Mouse (Mus musculus) gastrocnemius, postnatal 4 days (tissue): ENCODE measurements around the gene Sdf4. TPM values are rescaled to one million over a fixed set of nuclear protein-coding genes. Genes with fewer than 3 reads are reported as not detected.
A peak's percentile ranks its signal among the peaks of the same experiment; 100 is the strongest.

Source experiments
- DNase-seq, 2 experiments: peaks; one replicate each; pipeline ENCODE4 v3.0.0; 2021 to 2022; ENCODE audit warnings: low spot score in 2 of 2, mixed read lengths in 2 of 2
- total RNA-seq, 2 experiments: library from RNA; stranded (reverse); gene quantifications; 2 replicates each; pipeline ENCODE4 v1.2.3; 2021

The Sdf4 gene
- total RNA-seq, 2 experiments from 2014 or later: 116 to 117 TPM

- DNase-seq: no peak
Observed at GRCm38 (mm10) chr4:155993606-155994005, 934 bp downstream of the Sdf4 start.

GRCm38 (mm10) chr4:156004109-156004508 is 11.4 kb downstream of the Sdf4 start:
- no peak for DNase-seq

GRCm38 (mm10) chr4:156008369-156008768 is 15.7 kb downstream of the Sdf4 start:
- DNase-seq: no peak

- DNase-seq: no peak
Observed at GRCm38 (mm10) chr4:156013637-156014036, 21.0 kb downstream of the Sdf4 start, which contains the start of gene Tnfrsf4. Tnfrsf4 (plus strand) TSS chr4:156013843.

GRCm38 (mm10) chr4:156014436-156014835 is 21.8 kb downstream of the Sdf4 start:
- DNase-seq: no peak

GRCm38 (mm10) chr4:156019771-156020170 is 27.1 kb downstream of the Sdf4 start:
- DNase-seq: no peak

- no peak for DNase-seq
Observed at GRCm38 (mm10) chr4:156021381-156021780, 28.7 kb downstream of the Sdf4 start.

- no peak for DNase-seq
Observed at GRCm38 (mm10) chr4:156021942-156022419, 29.3 kb downstream of the Sdf4 start.

GRCm38 (mm10) chr4:156023520-156023919 is 30.8 kb downstream of the Sdf4 start:
- no peak for DNase-seq

GRCm38 (mm10) chr4:156024184-156024583 is 31.5 kb downstream of the Sdf4 start:
- no peak for DNase-seq

GRCm38 (mm10) chr4:156026013-156026412 is 33.3 kb downstream of the Sdf4 start, which contains the start of gene Tnfrsf18:
Tnfrsf18 (plus strand) TSS chr4:156026164.
- DNase-seq: no peak

GRCm38 (mm10) chr4:156028580-156028979 is 35.9 kb downstream of the Sdf4 start:
- no peak for DNase-seq

- DNase-seq: no peak
Observed at GRCm38 (mm10) chr4:156030651-156031118, 38.0 kb downstream of the Sdf4 start.

GRCm38 (mm10) chr4:156031255-156031592 is 38.6 kb downstream of the Sdf4 start:
- DNase-seq: no peak

GRCm38 (mm10) chr4:156031593-156032391 is 39.1 kb downstream of the Sdf4 start:
- peak; percentile 60 to 80 for DNase-seq

GRCm38 (mm10) chr4:156032856-156033255 is 40.2 kb downstream of the Sdf4 start:
- no peak for DNase-seq

GRCm38 (mm10) chr4:156033476-156034119 is 40.9 kb downstream of the Sdf4 start:
- peak in 1 of 2 experiments; percentile 37 for DNase-seq

GRCm38 (mm10) chr4:156034301-156034700 is 41.6 kb downstream of the Sdf4 start:
- no peak for DNase-seq

GRCm38 (mm10) chr4:156034901-156035300 is 42.2 kb downstream of the Sdf4 start:
- no peak for DNase-seq

GRCm38 (mm10) chr4:156044754-156045153 is 52.1 kb downstream of the Sdf4 start:
- no peak for DNase-seq

- DNase-seq: no peak
Observed at GRCm38 (mm10) chr4:156049779-156050178, 57.1 kb downstream of the Sdf4 start.

GRCm38 (mm10) chr4:156050391-156050980 is 57.8 kb downstream of the Sdf4 start:
- DNase-seq: no peak
